Mouse (Mus musculus) activated CD4-positive, CD25-positive, alpha-beta regulatory T cell, adult 9 weeks (primary cell): ENCODE measurements around the gene Osbpl3. TPM values are rescaled to one million over a fixed set of nuclear protein-coding genes. Genes with fewer than 3 reads are reported as not detected.

Experiments used
- polyA plus RNA-seq: library from polyadenylated mRNA; unstranded; fragments of 100-300 nt; shearing (Covaris generic); gene quantifications from one replicate; pipeline ENCODE4 v1.2.1, GENCODE M21; 2017

Gene Osbpl3
- polyA plus RNA-seq = 68.2 TPM

GRCm38 (mm10) chr6:50455829-50456469, at the start of gene Osbpl3:
Osbpl3 (minus strand) TSS chr6:50456201.

GRCm38 (mm10) chr6:50263670-50264069, 192.3 kb downstream of the Osbpl3 start, which contains the start of gene Gsdme:
Gsdme (minus strand) TSS chr6:50263862.

Other genes starting within 250 kb of the Osbpl3 start
- gene Gsdme, start 192.3 kb downstream of the Osbpl3 start, polyA plus RNA-seq = 3.2 TPM
- gene Cycs, start 110.3 kb upstream of the Osbpl3 start, polyA plus RNA-seq = 23.9 TPM
- gene 4921507P07Rik, start 140.4 kb upstream of the Osbpl3 start, polyA plus RNA-seq = 0.34 TPM
- not detected for gene Npvf, start 198.2 kb upstream of the Osbpl3 start, polyA plus RNA-seq